Mouse (Mus musculus) left cerebral cortex, adult 18-20 months (tissue): ENCODE data around the gene Vps72. TPM values are rescaled to one million over a fixed set of nuclear protein-coding genes. Genes with fewer than 3 reads are reported as not detected.

ENCODE experiments used
- DNase-seq, 2 experiments: peaks; one replicate each; pipeline ENCODE4 v3.0.0; 2021 to 2022; ENCODE audit warnings: low spot score in 2 of 2, mixed read lengths in 1 of 2
- microRNA-seq, 2 experiments: library from miRNA; unstranded; fragments of <30 nt; microRNA quantifications; one replicate each; pipeline ENCODE4 v1.2.0; 2021
- total RNA-seq, 2 experiments: library from RNA; stranded (reverse); gene quantifications; 2 replicates each; pipeline ENCODE4 v1.2.3; 2021

The Vps72 gene
- total RNA-seq, 2 experiments from 2014 or later: 41.7 to 44.4 TPM

DNA sequence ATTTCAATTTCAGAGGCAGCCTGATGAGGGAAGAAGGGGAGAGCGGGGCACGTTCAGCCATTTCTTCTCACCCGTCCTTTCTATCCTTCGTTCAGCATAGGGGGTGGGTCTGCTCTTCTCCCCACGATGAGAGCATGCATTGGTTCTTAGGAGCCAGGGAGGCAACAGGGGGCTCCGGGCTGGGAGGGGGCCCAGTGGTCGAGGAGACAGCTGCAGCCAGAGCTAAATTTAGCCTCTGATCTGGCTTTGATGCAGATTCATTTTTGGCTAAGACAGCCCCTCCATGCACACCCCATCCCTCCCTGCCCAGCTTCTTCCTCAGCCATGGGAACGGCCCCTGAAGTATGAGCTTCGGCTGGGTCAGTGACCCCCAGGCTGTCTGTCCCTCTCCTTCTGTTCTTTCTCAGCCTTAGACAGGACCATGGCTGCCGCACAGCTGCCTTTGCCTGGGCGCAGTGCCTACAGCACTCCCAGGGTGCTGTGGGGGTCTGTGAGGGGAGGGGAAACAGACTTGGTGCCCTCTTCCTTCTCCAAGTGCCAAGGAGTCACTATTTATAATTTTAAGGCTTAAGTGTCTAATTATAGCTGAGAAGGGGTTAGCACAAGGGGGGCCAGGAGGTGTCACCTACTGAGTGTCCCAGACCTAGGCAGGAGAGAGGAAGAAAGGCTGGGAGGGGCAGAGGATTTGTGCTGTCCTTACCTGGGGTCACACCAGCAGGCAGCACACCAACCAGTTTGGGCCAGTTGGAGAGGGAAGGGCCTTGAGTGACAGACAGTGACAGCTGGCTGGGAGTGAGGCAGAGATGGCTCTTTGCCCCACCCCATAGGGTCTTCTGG, 52.8 kb downstream of the Vps72 start:
- no peak for DNase-seq

DNA sequence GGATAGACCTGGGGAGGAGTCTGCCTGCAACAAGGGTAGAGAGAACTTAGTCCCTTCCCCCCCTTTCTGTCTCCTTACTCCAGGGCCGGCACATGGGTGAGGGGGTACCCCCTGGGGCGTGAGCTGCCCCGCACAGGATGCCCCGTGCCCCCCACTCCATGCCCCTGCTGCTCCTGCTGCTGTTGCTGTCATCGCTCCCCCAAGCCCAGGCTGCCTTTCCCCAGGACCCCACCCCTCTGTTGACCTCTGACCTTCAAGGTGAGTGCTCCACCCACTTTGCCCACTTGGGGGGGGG, 53.4 kb downstream of the Vps72 start:
- no peak for DNase-seq

DNA sequence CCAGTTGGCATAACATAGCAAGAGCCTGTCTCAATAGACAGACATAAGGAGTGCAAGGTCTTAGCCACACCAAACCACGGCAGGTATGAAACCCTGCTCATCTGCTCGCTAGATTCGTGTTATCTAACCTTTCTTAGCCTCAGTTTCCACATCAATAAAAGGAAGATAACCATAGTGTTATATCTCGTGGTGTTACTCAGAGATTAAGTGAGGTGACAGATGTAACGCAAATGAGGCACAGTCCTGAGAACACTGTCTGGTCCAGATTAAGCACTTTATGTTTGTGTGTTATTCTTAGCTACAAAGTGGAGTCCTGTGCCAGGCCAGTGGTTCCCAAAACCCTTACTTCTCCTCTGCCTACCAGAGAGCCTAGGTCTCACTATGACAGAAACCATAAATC, 54.0 kb downstream of the Vps72 start:
- DNase-seq: no peak

DNA sequence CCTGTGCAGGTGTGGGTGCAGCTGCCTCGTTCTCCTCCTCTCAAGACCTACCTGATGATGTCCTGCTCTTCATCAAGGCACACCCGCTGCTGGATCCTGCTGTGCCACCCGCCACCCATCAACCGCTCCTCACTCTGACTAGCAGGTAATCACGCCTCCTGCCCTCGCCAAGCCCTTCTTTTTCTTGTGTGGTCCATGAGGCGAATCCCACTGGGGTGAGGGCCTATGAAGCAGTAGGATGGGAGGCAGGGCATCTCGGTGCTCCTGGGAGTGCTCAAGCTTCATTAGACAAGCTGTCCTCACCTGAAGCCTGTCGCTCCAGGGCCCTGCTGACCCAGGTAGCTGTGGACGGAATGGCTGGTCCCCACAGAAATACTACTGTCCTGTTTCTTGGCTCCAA, 59.2 kb downstream of the Vps72 start:
- no peak for DNase-seq

DNA sequence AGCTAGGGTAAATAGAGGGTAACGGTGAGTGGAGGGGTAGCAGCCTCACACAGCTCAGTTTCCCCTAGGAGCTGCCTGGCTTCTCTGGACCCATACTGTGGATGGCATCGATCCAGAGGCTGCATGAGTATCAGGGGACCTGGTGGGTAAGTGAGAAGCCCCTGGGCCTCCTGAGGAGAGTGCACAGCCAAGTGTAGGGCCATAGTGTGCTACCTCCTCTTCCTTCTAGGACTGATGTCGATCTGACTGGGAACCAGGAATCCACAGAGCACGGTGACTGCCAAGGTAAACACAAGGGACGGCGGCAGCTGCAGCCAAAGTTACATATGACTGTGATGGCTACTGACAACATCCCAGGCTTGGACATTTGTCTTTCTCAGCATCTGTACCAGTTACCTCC, 60.3 kb downstream of the Vps72 start:
- DNase-seq: no peak

Small RNAs within 50 kb of the gene (microRNA-seq; reads per million reads assigned to microRNA genes)
- 0 reads per million in 2 experiments for gene Mir8099-1

Other genes with a start within 250 kb of the Vps72 start
- 100 to 1,000 TPM; 281 to 296 TPM for gene Psmb4, start 224.1 kb upstream of the Vps72 start, total RNA-seq
- 10 to 100 TPM in 1 of 2 experiments, 1 to 10 TPM in 1; 9.9 to 10.5 TPM for gene Selenbp1, start 178.0 kb upstream of the Vps72 start, total RNA-seq
- 10 to 100 TPM; 23.1 to 24.5 TPM for gene Rfx5, start 156.9 kb upstream of the Vps72 start, total RNA-seq
- 10 to 100 TPM; 60.9 to 62.2 TPM for gene Pi4kb, start 136.3 kb upstream of the Vps72 start, total RNA-seq
- gene Zfp687, start 95.6 kb upstream of the Vps72 start, total RNA-seq: 10 to 100 TPM; 23.1 to 24.6 TPM
- 100 to 1,000 TPM; 165 to 171 TPM for gene Psmd4, start 68.4 kb upstream of the Vps72 start, total RNA-seq
- 10 to 100 TPM; 53.1 to 61.1 TPM for gene Pip5k1a, start 4.1 kb upstream of the Vps72 start, total RNA-seq
- gene Tmod4, start 13.5 kb downstream of the Vps72 start, total RNA-seq: under 1 TPM in 1 of 2 experiments, not detected in 1; 0.73 TPM
- 10 to 100 TPM; 45.3 to 47.6 TPM for gene Scnm1, start 23.0 kb downstream of the Vps72 start, total RNA-seq
- 10 to 100 TPM; 15.8 to 17.1 TPM for gene Lysmd1, start 23.1 kb downstream of the Vps72 start, total RNA-seq
- 1 to 10 TPM; 1.5 to 1.6 TPM for gene Tnfaip8l2, start 31.3 kb downstream of the Vps72 start, total RNA-seq
- 10 to 100 TPM; 24.4 to 27.0 TPM for gene Sema6c, start 49.4 kb downstream of the Vps72 start, total RNA-seq
- 10 to 100 TPM in 1 of 2 experiments, 1 to 10 TPM in 1; 9.6 to 10.4 TPM for gene Gabpb2, start 106.9 kb downstream of the Vps72 start, total RNA-seq
- 10 to 100 TPM; 57.0 to 60.1 TPM for gene Cdc42se1, start 117.7 kb downstream of the Vps72 start, total RNA-seq
- gene Mllt11, start 121.1 kb downstream of the Vps72 start, total RNA-seq: 100 to 1,000 TPM; 265 to 266 TPM
- under 1 TPM in 1 of 2 experiments, not detected in 1; 0.37 TPM for gene Gm128, start 130.6 kb downstream of the Vps72 start, total RNA-seq
- gene Bnipl, start 140.2 kb downstream of the Vps72 start, total RNA-seq: under 1 TPM in 1 of 2 experiments, not detected in 1; 0.63 TPM
- gene Mindy1, start 170.3 kb downstream of the Vps72 start, total RNA-seq: 10 to 100 TPM; 17.0 to 19.7 TPM
- 10 to 100 TPM; 24.3 to 24.4 TPM for gene Prune1, start 171.1 kb downstream of the Vps72 start, total RNA-seq
- under 1 TPM; 0.59 to 0.91 TPM for gene Anxa9, start 196.2 kb downstream of the Vps72 start, total RNA-seq
- 10 to 100 TPM; 42.0 to 43.5 TPM for gene Cers2, start 203.8 kb downstream of the Vps72 start, total RNA-seq
- 10 to 100 TPM; 33.1 to 34.7 TPM for gene Setdb1, start 246.2 kb downstream of the Vps72 start, total RNA-seq